Comparison of ENCODE assay signal across 8 mouse cellular contexts in genomic region chr17:32073359-32073758, GRCm38 (mm10). TPM values are rescaled to one million over a fixed set of nuclear protein-coding genes. Genes with fewer than 3 reads are reported as not detected.
DNase-seq lines count a peak whose midpoint lies in the region; ATAC-seq and TF ChIP-seq lines count a peak whose summit lies in the region.

No protein-coding gene starts in this region.

- H3K4me3 ChIP-seq in liver, embryonic 12.5 days: no peak overlapping the region
- H3K4me3 ChIP-seq in olfactory bulb, adult 2 months (ENCODE audit: insufficient read depth, low read depth, low read length): no peak overlapping the region
- H3K4me3 ChIP-seq in thymus, adult 2 months (ENCODE audit: control insufficient read depth, insufficient read depth, low read length): no peak overlapping the region

- no peak for TF ChIP-seq POLR2A in olfactory bulb, adult 2 months (IDR thresholded peaks at IDR 0.05; ENCODE audit: insufficient read depth, low read depth, low read length)
- TF ChIP-seq POLR2A in thymus, adult 2 months (IDR thresholded peaks at IDR 0.05; ENCODE audit: control insufficient read depth, extremely low read depth, insufficient read depth, low read length, poor library complexity): no peak

- H3K27ac ChIP-seq in liver, embryonic 12.5 days: no peak overlapping the region
- no peak overlapping the region for H3K27ac ChIP-seq in olfactory bulb, adult 2 months (ENCODE audit: insufficient read depth, low read depth, low read length)
- no peak overlapping the region for H3K27ac ChIP-seq in thymus, adult 2 months (ENCODE audit: control insufficient read depth, insufficient read depth, low read length)

- no peak overlapping the region for H3K4me2 ChIP-seq in liver, embryonic 12.5 days

- DNase-seq in 3134 (ENCODE audit: extremely low read depth, insufficient read length, low spot score): peak; percentile 68
- DNase-seq in R1 (ENCODE audit: low read depth, low spot score): peak; percentile 76
- DNase-seq in cerebellum, postnatal 36 days: peak; percentile 79 to 82
- peak; percentile 69 to 72 for DNase-seq in gastrocnemius, adult 8-10 months (ENCODE audit: low spot score in 2 of 2)
- peak; percentile 83 for DNase-seq in kidney, postnatal 14 days
- peak; percentile 87 for DNase-seq in thymus, adult 2 months

- no peaks in the 10 kb centered on the region for H3K36me3 ChIP-seq in liver, embryonic 12.5 days
- no peaks in the 10 kb centered on the region for H3K36me3 ChIP-seq in thymus, adult 2 months (ENCODE audit: control insufficient read depth, insufficient read depth, low read length)

- H3K4me1 ChIP-seq in liver, embryonic 12.5 days: peaks cover 39% of the 10 kb centered on the region
- peaks cover 5% of the 10 kb centered on the region for H3K4me1 ChIP-seq in olfactory bulb, adult 2 months (ENCODE audit: control insufficient read depth, insufficient read depth, low read length)
- no peaks in the 10 kb centered on the region for H3K4me1 ChIP-seq in thymus, adult 2 months (replicated peaks; ENCODE audit: control insufficient read depth, insufficient read depth, low read length)

- H3K9ac ChIP-seq in liver, embryonic 12.5 days: no peak overlapping the region

- peak; percentile 46; the same call in 1 of the 2 replicates for ATAC-seq in liver, embryonic 12.5 days

- H3K9me3 ChIP-seq in liver, embryonic 12.5 days (replicated peaks): no peaks in the 10 kb centered on the region

- WGBS in liver, embryonic 12.5 days (ENCODE audit: insufficient replicate concordance): 5% methylated on average over 2 of the region's 2 CpGs
- 4% methylated on average over 2 of the region's 2 CpGs for WGBS in olfactory bulb, adult 2 months
- 0% methylated on average over 2 of the region's 2 CpGs for WGBS in thymus, adult 2 months

- peak; percentile 98 for TF ChIP-seq CTCF in olfactory bulb, adult 2 months (IDR thresholded peaks at IDR 0.05; ENCODE audit: insufficient read depth, low read depth, low read length)
- TF ChIP-seq CTCF in thymus, adult 2 months (IDR thresholded peaks at IDR 0.05; ENCODE audit: borderline replicate concordance, control insufficient read depth, extremely low read depth, insufficient read depth, low read length, poor library complexity): peak; percentile 98

- H3K27me3 ChIP-seq in liver, embryonic 12.5 days (replicated peaks): peaks cover 8% of the 10 kb centered on the region
- no peaks in the 10 kb centered on the region for H3K27me3 ChIP-seq in thymus, adult 2 months (ENCODE audit: control insufficient read depth, insufficient read depth, low read length)

RNA-seq across cellular contexts. Expression of gene Hsf2bp, which starts 37.2 kb away (rescaled TPM):
- under 1 TPM; 0.82 to 0.99 (median 0.93) TPM for total RNA-seq in gastrocnemius, adult 8-10 months (2022)
- 0.13 and 0.14 TPM in 2 replicates for polyA plus RNA-seq in liver, embryonic 12.5 days (2016; fragmentation: Nextera tagmentation; extraction: Ambion mirVana)
- polyA plus RNA-seq in olfactory bulb, adult 2 months (2012; ENCODE audit: insufficient read depth, insufficient read length, low replicate concordance, missing spikeins): not detected in 2 replicates
- polyA plus RNA-seq in thymus, adult 2 months (2012; rRNA removed): 0.32 and 0.54 TPM in 2 replicates

RNA-seq across cellular contexts. Expression of gene Rrp1b, which starts 37.5 kb away (rescaled TPM):
- 10 to 100 TPM in 1 of 4 experiments, 1 to 10 TPM in 3; 5.1 to 10.5 (median 7.5) TPM for total RNA-seq in gastrocnemius, adult 8-10 months (2022)
- polyA plus RNA-seq in liver, embryonic 12.5 days (2016; fragmentation: Nextera tagmentation; extraction: Ambion mirVana): 51.6 and 51.7 TPM in 2 replicates
- not detected in 2 replicates for polyA plus RNA-seq in olfactory bulb, adult 2 months (2012; ENCODE audit: insufficient read depth, insufficient read length, low replicate concordance, missing spikeins)
- 15.8 and 17.2 TPM in 2 replicates for polyA plus RNA-seq in thymus, adult 2 months (2012; rRNA removed)

Comparison
In these comparisons a context has a peak if more than half of its experiments do, and no peak if none do; other contexts are left out.
1. RNA of gene Rrp1b, which starts 37.5 kb away (polyA plus RNA-seq): 51.6 to 51.7 TPM in liver, embryonic 12.5 days and 15.8 to 17.2 TPM in thymus, adult 2 months; not detected in olfactory bulb, adult 2 months; every median in the first group is over 10 times any median in the second.
2. Peak in every context shown above with its lines, with median percentiles within 50 percentile points of each other: DNase-seq.